Mouse (Mus musculus) CH12.LX (cell line): Measurements from ENCODE around the gene Kctd19.

ENCODE experiments used
- CTCF ChIP-seq, 2 experiments: IDR thresholded peaks in 1 of 2; conservative IDR thresholded peaks in 1 of 2; 2 replicates each; pipeline ENCODE4 v1.5.1; 2011 to 2012; ENCODE audit warnings: low read depth in 2 of 2, low read length in 2 of 2, improper control_type of control experiment in 1 of 2, inconsistent platforms in 1 of 2, mild to moderate bottlenecking in 1 of 2, moderate library complexity in 1 of 2
- ZNF384 ChIP-seq: IDR thresholded peaks from 2 replicates; pipeline ENCODE4 v1.6.1; 2012; ENCODE audit warnings: low read depth, low read length, improper control_type of control experiment, inconsistent platforms

GRCm38 (mm10) chr8:105367107-105367506 lies 46.2 kb downstream of the Kctd19 start:
- TF ChIP-seq ZNF384 (no peak), CTCF (conservative IDR thresholded peaks at IDR 0.05 in 1 of 2, IDR thresholded peaks at IDR 0.05 in 1 of 2; ENCODE audit: low read depth in 2 of 2, low read length in 2 of 2) (peak; percentile 12 to 76; a peak in 2 of 4 replicates)
